Mouse (Mus musculus) erythroblast, embryonic 14.5 days (primary cell): Measurements from ENCODE around the gene Mrpl42. TPM values are rescaled to one million over a fixed set of nuclear protein-coding genes. Genes with fewer than 3 reads are reported as not detected.

ENCODE experiments used
- H3K27me3 ChIP-seq: 2 replicates; pipeline ENCODE4 v1.6.1; 2012; ENCODE audit warnings: inconsistent platforms; ENCODE audit not compliant: control insufficient read depth
- H3K36me3 ChIP-seq: 2 replicates; pipeline ENCODE4 v1.6.1; 2012; ENCODE audit warnings: mild to moderate bottlenecking, inconsistent platforms; ENCODE audit not compliant: control insufficient read depth
- H3K4me1 ChIP-seq: 2 replicates; pipeline ENCODE4 v1.6.1; 2012; ENCODE audit warnings: inconsistent platforms; ENCODE audit not compliant: control insufficient read depth
- H3K4me3 ChIP-seq: replicated peaks from 2 replicates; pipeline ENCODE3; 2012; ENCODE audit warnings: moderate library complexity, mild to moderate bottlenecking, inconsistent platforms
- H3K9me3 ChIP-seq: 2 replicates; pipeline ENCODE4 v1.6.1; 2012; ENCODE audit warnings: low read length, inconsistent platforms, mixed read lengths; ENCODE audit not compliant: control insufficient read depth
- GATA1 ChIP-seq: IDR thresholded peaks from 2 replicates; pipeline ENCODE4 v1.6.1; 2012; ENCODE audit warnings: low read length, inconsistent platforms, mixed read lengths
- TAL1 ChIP-seq: IDR thresholded peaks from 3 replicates; pipeline ENCODE4 v1.6.1; 2012; ENCODE audit warnings: low read length, inconsistent platforms, mixed read lengths
- polyA plus RNA-seq: library from polyadenylated mRNA; stranded (reverse); fragments of >175 nt; gene quantifications from 2 replicates; pipeline ENCODE4 v1.2.3, GENCODE M21; 2012

Gene Mrpl42
- polyA plus RNA-seq, 1 experiment: 0.95 TPM

DNA sequence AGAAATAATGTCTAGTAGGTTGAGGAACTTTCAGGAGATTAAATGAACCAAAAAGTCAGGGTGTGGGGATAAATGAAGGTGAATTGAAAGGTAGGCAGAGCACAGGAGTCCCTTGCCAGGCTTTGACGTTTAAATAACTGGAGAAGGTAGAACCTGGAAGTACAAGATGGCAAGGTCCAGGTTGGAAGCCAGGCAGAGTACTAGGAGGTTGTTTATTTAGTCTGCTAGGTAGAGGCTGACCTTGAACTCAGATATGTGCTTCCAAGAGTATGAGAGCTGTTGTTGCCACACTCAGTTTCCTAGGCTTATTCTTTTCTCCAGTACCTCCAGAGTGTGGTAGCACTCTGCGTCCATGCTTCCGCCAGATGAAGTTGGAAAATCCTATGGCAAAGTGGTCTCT lies 38.1 kb upstream of the Mrpl42 start:
- Histone ChIP-seq H3K27me3 (no peaks in the 10 kb centered on the region), H3K4me1 (peaks cover 33% of the 10 kb centered on the region), H3K36me3 (peaks cover 24% of the 10 kb centered on the region), H3K4me3 (no peak overlapping the region), H3K9me3 (no peaks in the 10 kb centered on the region)
- TF ChIP-seq TAL1: no peak
- no peak for TF ChIP-seq GATA1

DNA sequence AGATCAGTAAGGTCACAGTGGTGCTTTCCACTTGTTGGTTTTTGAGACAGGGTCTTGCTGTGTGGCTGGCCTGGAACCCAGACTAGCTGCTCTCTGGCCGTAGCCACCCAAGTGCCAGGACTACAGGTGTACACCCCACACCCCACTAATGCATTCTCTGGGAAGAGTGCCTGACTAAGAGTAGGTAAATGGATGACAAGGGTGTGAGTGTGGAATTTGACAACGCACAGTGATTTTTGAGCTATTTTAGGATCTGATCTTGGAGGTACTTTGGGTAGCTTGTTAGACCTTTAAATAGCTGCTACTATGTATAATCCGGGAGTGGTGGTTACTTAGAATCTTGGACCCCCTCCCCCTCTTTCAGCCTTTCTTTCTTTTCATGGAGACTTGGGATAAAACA lies 37.5 kb upstream of the Mrpl42 start:
- peaks cover 18% of the 10 kb centered on the region for H3K36me3 ChIP-seq
- no peak overlapping the region for H3K4me3 ChIP-seq
- no peaks in the 10 kb centered on the region for H3K9me3 ChIP-seq
- TF ChIP-seq TAL1: no peak
- TF ChIP-seq GATA1: no peak
- no peaks in the 10 kb centered on the region for H3K27me3 ChIP-seq
- H3K4me1 ChIP-seq: peaks cover 33% of the 10 kb centered on the region

DNA sequence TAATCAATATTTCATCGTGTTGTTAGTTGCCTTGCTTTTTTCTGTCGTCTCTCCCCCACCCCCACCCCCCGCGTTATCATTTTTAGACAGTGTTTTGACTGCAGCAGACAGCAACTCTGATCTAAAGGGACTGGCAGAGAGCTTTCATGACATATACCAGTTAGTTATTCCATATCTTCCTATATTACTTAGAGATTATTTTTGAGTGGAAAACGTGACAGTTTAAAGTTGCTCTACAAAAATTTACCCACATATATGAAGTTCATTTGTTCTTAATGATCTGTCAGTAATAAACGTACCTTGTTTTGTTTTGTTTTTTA lies 34.4 kb upstream of the Mrpl42 start:
- no peaks in the 10 kb centered on the region; the same call in none of the 2 replicates for H3K36me3 ChIP-seq
- TF ChIP-seq TAL1: no peak
- H3K4me3 ChIP-seq: no peak overlapping the region
- no peaks in the 10 kb centered on the region for H3K27me3 ChIP-seq
- H3K9me3 ChIP-seq: no peaks in the 10 kb centered on the region
- H3K4me1 ChIP-seq: peaks cover 50% of the 10 kb centered on the region

DNA sequence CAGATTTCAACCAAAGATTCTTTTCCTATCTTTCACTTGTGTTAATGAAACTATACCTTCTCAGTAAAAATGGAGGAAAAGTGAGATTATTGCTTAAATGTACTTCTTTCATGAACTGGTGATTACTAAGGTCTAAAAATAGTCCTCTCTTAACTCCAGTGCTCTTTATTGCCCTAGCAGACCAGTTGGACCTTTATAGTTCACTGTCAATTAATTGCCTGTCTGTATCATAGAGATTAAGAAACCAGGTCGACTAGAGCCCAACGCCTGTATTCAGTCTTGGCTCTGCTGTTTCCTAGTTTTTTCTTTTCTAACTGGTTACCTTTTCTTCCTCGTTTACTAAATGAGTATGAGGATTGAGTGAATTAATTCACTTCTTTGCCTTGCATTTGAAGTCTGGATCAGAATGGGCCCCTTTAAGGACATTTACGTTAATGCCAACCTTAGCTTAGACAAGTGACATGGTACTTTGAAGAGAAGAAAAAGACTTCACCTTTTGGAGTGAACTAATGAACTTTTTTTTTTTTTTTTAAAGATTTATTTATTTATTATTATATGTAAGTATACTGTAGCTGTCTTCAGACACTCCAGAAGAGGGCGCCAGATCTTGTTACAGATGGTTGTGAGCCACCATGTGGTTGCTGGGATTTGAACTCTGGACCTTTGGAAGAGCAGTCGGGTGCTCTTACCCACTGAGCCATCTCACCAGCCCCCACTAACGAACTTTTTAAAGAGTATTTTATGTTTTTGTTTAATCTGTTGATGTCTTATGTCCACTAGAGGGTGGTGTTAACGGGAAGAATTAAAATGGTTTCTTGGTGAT lies 33.9 kb upstream of the Mrpl42 start:
- no peak overlapping the region for H3K4me3 ChIP-seq
- H3K9me3 ChIP-seq: no peaks in the 10 kb centered on the region
- H3K27me3 ChIP-seq: no peaks in the 10 kb centered on the region
- H3K36me3 ChIP-seq: no peaks in the 10 kb centered on the region; the same call in none of the 2 replicates
- peaks cover 51% of the 10 kb centered on the region for H3K4me1 ChIP-seq
- TF ChIP-seq GATA1 (no peak), TAL1 (no peak)

DNA sequence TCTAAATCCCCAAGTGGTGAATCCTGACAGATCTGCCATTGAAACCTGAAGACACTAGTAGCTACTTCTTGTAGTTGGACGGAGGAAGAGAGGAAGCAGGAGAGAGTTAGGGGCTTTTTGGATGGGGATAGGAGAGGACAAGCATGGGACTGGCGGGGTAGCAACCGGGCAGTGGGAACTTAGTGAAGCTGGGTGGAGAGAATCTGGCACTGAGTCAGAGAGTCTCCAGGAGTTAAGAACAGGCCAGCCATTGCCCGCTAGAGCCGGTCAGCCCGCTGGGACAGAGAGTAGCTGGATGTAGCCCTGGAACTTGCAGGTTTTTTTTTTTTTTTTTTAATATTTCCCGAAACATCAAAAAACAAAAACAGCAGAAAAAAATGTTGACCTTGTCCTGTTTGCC lies 31.6 kb upstream of the Mrpl42 start:
- Histone ChIP-seq H3K4me1 (peaks cover 42% of the 10 kb centered on the region), H3K27me3 (no peaks in the 10 kb centered on the region), H3K9me3 (no peaks in the 10 kb centered on the region), H3K4me3 (no peak overlapping the region), H3K36me3 (no peaks in the 10 kb centered on the region)
- TF ChIP-seq TAL1 (no peak), GATA1 (no peak)

DNA sequence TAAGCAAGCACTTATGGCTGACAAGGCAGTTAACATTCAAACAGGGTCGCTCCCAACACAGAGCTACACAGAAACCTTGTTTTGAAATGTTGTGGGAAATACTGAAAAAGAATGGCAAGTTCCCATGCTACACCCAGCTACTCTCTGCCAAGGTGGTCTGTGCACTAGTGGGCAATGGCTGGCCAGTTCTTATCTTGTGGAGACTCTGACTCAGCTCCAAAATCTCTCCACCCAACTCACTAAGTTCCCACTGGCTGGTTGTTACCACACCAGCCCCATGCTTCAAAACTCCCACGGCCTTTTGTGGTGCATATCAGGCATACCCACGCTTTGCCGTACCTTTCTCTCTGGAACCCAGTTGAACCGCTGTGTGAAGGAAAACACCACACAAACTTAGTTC lies 31.2 kb upstream of the Mrpl42 start:
- Histone ChIP-seq H3K36me3 (no peaks in the 10 kb centered on the region), H3K4me3 (no peak overlapping the region), H3K27me3 (no peaks in the 10 kb centered on the region), H3K4me1 (peaks cover 38% of the 10 kb centered on the region), H3K9me3 (no peaks in the 10 kb centered on the region)
- TF ChIP-seq TAL1: no peak
- no peak for TF ChIP-seq GATA1

DNA sequence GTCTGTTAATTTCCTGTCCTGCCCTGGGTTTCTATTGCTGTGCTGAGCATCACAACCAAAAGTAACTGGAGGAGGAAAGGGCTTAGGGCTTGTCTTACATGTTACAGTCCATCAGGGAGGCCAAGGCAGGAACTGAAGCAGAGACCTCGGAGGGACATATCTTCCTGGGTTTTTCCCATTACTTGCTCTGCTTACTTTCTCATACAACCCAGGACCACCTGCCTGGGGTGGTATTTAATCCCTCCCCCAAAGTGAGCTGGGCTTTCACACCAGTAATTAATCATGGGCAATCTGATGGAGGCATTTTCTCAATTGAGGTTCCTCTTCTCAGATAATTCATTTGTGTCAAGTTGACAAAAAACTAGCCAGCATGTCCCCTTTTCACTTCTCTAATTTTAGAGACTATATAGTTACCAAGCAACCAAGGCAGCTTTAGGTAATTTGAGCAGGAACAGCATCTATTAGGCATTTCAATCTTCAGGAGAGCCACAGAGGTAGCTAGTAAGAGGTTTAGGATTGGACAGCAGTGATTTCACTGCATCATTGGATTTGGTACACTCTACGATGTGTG lies 28.9 kb upstream of the Mrpl42 start:
- Histone ChIP-seq H3K9me3 (no peaks in the 10 kb centered on the region), H3K4me1 (peaks cover 31% of the 10 kb centered on the region)
- no peak for TF ChIP-seq TAL1
- TF ChIP-seq GATA1: no peak

DNA sequence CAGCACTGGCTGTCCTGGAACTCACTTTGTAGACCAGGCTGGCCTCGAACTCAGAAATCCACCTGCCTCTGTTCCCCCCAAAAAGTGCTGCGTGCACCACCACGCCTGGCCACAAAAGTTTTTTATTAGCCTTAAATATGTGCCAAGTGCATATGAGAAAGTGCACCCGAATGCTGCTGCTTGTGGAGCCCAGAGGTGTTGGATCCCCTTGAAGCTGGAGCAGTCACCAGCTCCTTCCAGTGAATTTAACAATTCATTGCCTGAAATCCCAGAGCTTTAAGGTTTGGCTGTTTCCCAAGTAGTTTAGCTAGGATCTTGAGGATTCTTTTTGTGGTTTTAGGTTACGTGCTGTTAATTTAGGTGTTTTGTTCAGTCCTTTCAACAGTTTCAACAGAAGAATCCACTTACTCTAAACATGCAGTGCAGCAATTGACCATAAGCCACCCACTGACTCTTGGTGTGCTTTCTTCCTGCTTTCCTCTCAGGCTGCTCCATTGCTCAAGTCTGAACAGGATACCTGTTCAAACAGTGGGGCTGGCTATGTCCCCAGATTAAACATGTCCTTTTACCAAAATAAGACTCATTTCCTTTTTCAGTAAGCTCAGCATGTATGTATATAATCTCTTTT lies 24.9 kb upstream of the Mrpl42 start:
- Histone ChIP-seq H3K4me1 (peaks cover 13% of the 10 kb centered on the region), H3K9me3 (no peaks in the 10 kb centered on the region), H3K36me3 (peaks cover 15% of the 10 kb centered on the region), H3K27me3 (no peaks in the 10 kb centered on the region), H3K4me3 (no peak overlapping the region)
- TF ChIP-seq TAL1: no peak
- no peak for TF ChIP-seq GATA1

More for the DNA sequence above, 28.9 kb upstream of the Mrpl42 start:
- peaks cover 2% of the 10 kb centered on the region for H3K36me3 ChIP-seq
- H3K4me3 ChIP-seq: no peak overlapping the region
- no peaks in the 10 kb centered on the region for H3K27me3 ChIP-seq

DNA sequence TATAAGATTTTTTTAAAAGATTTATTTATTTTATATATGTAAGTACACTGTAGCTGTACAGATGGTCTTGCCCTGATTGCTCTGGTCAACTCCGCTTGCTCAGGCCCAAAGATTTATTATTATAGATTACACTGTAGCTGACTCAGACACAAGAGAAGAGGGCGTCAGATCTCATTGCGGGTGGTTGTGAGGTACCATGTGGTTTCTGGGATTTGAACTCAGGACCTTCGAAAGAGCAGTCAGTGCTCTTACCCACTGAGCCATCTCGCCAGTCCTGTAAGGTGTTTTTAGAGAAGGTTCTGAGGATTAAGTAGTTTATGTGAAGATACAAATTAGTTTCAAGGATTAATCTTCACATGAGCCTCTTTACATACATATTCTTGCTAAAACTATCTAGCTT lies 24.1 kb upstream of the Mrpl42 start:
- Histone ChIP-seq H3K27me3 (no peaks in the 10 kb centered on the region), H3K4me1 (peaks cover 13% of the 10 kb centered on the region), H3K4me3 (no peak overlapping the region), H3K36me3 (peaks cover 18% of the 10 kb centered on the region), H3K9me3 (no peaks in the 10 kb centered on the region)
- TF ChIP-seq GATA1 (no peak), TAL1 (no peak)
